Mouse (Mus musculus) embryonic facial prominence, embryonic 12.5 days (tissue): ENCODE data around the gene Creb3l2. TPM values are rescaled to one million over a fixed set of nuclear protein-coding genes. Genes with fewer than 3 reads are reported as not detected.

ENCODE experiments used
- ATAC-seq: fragments of 200-750 bp; cut with Nextera tagmentation; 2 replicates; pipeline ENCODE4 v1.8.0; 2017; ENCODE audit not compliant: insufficient number of reproducible peaks, insufficient read depth, low FRiP score, low TSS enrichment
- H3K27ac ChIP-seq: fragments of 300-500 bp; sonication (generic); 2 replicates; pipeline ENCODE4 v1.5.1; 2016; ENCODE audit warnings: mild to moderate bottlenecking
- H3K27me3 ChIP-seq: fragments of 300-500 bp; sonication (generic); 2 replicates; pipeline ENCODE4 v1.6.1; 2016; ENCODE audit warnings: mild to moderate bottlenecking, moderate library complexity
- H3K36me3 ChIP-seq: fragments of 300-500 bp; sonication (generic); 2 replicates; pipeline ENCODE4 v1.6.1; 2016; ENCODE audit warnings: mild to moderate bottlenecking
- H3K4me1 ChIP-seq: fragments of 300-500 bp; sonication (generic); 2 replicates; pipeline ENCODE4 v1.6.1; 2016
- H3K4me2 ChIP-seq: fragments of 300-500 bp; sonication (generic); replicated peaks from 2 replicates; pipeline ENCODE4 v1.6.1; 2016; ENCODE audit warnings: mild to moderate bottlenecking, moderate library complexity
- H3K4me3 ChIP-seq: fragments of 300-500 bp; sonication (generic); 2 replicates; pipeline ENCODE4 v1.5.1; 2016; ENCODE audit warnings: mild to moderate bottlenecking
- H3K9ac ChIP-seq: fragments of 300-500 bp; sonication (generic); 2 replicates; pipeline ENCODE4 v1.6.1; 2016; ENCODE audit warnings: mild to moderate bottlenecking, moderate library complexity
- H3K9me3 ChIP-seq: fragments of 300-500 bp; sonication (generic); 2 replicates; pipeline ENCODE4 v1.6.1; 2016; ENCODE audit warnings: mild to moderate bottlenecking, moderate library complexity
- WGBS: fragments of 180-500 bp; shearing (Covaris S2); methylation state at CpG from one replicate; pipeline ENCODE4 v1.1.7; 2016; 5-methylcytosine and 5-hydroxymethylcytosine counted together
- polyA plus RNA-seq: library from polyadenylated mRNA; unstranded; fragments of >200 nt; fragmentation: Nextera tagmentation; extraction: Ambion mirVana; gene quantifications from 2 replicates; pipeline ENCODE4 v1.2.1, GENCODE M21; 2016

Gene Creb3l2
- polyA plus RNA-seq, 1 experiment from 2014 or later: 25.6 TPM

DNA sequence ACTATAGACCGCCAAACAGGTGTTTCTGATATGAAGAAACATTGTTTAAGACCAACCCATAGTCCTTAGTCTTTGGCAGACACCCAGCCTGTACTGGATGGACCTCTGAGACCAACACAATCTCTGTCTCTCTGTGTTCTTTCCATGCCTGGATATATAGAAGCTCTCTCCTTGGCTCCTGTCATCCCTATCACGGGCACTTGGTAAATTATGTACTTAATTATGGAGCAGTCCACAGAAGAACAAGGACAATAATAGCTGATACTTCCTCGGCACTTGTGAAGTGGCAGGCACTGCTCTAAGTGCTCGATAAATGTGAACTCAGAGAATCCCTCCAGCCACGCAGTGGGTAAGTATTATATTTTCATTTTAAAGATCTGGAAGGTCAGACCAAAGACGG lies 72.2 kb downstream of the Creb3l2 start:
- no peak overlapping the region for H3K27ac ChIP-seq
- H3K9ac ChIP-seq: no peak overlapping the region
- peaks cover 12% of the 10 kb centered on the region; the same call in 1 of the 2 replicates for H3K36me3 ChIP-seq
- no peak overlapping the region for H3K4me3 ChIP-seq
- no peak for ATAC-seq
- H3K4me2 ChIP-seq: no peak overlapping the region
- WGBS: 81% methylated on average over 6 of the region's 6 CpGs
- no peaks in the 10 kb centered on the region for H3K27me3 ChIP-seq
- H3K9me3 ChIP-seq: no peaks in the 10 kb centered on the region
- H3K4me1 ChIP-seq: peaks cover 8% of the 10 kb centered on the region

DNA sequence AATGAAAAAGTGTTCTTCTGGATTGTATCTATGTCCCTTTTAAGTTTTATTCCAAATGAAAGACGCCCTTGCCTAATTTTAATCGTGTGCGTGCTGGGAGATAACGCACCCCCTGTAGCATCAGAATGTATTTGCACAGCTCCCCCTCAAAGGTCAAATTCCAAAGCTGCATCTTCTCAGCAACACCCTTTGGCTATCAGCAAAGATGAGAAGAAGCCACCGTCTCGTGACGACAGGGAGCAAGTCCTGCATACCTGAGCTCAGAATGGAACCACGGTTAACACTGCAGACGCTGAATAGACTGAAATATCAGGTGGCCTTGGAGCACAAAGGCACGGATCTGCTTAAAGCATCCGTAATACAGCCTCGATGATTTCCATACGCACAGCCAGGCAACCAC lies 73.7 kb downstream of the Creb3l2 start:
- Histone ChIP-seq H3K9me3 (no peaks in the 10 kb centered on the region), H3K4me3 (no peak overlapping the region), H3K4me2 (no peak overlapping the region), H3K27me3 (no peaks in the 10 kb centered on the region), H3K27ac (no peak overlapping the region), H3K36me3 (peaks cover 21% of the 10 kb centered on the region), H3K4me1 (peaks cover 8% of the 10 kb centered on the region), H3K9ac (no peak overlapping the region)
- WGBS: 78% methylated on average over 13 of the region's 13 CpGs
- ATAC-seq: no peak

DNA sequence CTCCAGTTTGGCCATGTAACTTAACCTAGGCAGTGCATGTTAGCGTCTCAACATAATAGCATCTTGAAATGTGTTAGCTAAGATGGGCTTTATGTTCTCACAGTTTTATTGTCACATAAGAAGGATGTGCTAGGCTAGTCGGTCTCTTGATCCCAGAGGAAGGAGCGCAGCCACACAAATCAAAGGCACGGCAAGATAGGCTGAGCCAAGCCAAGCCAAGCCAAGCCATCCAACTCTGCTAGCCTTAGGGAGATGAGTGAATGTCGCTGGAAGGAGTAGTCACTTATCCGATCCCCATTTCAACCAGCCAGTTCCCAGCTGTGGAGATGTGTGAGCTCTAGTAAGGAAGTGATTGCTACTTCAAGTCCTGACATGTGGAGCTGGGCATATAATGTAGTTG lies 75.0 kb downstream of the Creb3l2 start:
- H3K9me3 ChIP-seq: no peaks in the 10 kb centered on the region
- 92% methylated on average over 6 of the region's 6 CpGs for WGBS
- no peaks in the 10 kb centered on the region for H3K27me3 ChIP-seq
- no peak for ATAC-seq
- H3K36me3 ChIP-seq: peaks cover 27% of the 10 kb centered on the region
- no peak overlapping the region for H3K4me2 ChIP-seq
- no peak overlapping the region for H3K27ac ChIP-seq
- no peak overlapping the region for H3K9ac ChIP-seq
- peaks cover 9% of the 10 kb centered on the region for H3K4me1 ChIP-seq
- no peak overlapping the region for H3K4me3 ChIP-seq

DNA sequence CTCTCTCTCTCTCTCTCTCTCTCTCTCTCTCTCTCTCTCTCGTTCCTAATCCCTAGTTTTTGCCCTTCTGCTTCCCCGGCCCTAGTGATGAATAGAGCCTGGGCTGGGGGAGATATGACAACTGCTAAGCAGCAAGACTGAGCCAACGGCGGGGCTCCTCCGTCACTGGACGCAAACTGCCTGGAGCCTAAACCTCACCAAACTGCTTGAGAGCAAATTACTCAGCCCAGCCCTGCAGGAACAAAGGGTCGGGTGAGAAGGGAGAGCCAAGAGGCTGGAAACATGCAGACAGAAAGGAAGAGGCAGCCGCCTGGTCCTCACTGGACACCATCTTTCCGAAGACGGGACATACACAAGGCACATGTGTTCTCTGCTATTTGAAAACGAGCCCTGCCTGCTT lies 76.8 kb downstream of the Creb3l2 start:
- H3K36me3 ChIP-seq: peaks cover 28% of the 10 kb centered on the region
- no peak overlapping the region for H3K9ac ChIP-seq
- no peak overlapping the region for H3K4me3 ChIP-seq
- H3K9me3 ChIP-seq: no peaks in the 10 kb centered on the region
- ATAC-seq: no peak
- H3K27me3 ChIP-seq: no peaks in the 10 kb centered on the region
- H3K27ac ChIP-seq: peak overlapping the region; percentile 38; the same call in 1 of the 2 replicates
- H3K4me2 ChIP-seq: no peak overlapping the region
- H3K4me1 ChIP-seq: peaks cover 27% of the 10 kb centered on the region
- 42% methylated on average over 11 of the region's 11 CpGs for WGBS

DNA sequence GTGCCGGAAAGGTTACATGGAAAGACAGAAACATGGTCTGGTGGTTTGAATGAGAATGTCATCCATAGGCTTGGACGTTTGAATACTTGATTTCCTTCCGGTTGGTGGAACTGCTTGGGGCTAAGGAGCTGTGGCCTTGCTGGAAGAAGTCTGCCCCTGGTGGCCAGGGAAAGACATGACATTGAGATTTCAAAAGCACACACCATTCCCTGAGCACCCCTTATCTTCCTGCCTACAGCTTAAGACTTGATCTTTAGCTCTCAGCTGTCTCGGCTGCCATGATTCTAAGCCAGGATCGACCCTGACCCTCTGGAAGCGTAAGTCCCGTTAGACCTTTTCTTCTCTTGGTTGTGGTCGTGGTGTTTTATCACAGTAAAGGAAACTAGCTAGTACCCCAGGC lies 77.6 kb downstream of the Creb3l2 start:
- Histone ChIP-seq H3K9me3 (no peaks in the 10 kb centered on the region), H3K36me3 (peaks cover 28% of the 10 kb centered on the region), H3K27me3 (no peaks in the 10 kb centered on the region), H3K27ac (no peak overlapping the region), H3K4me2 (no peak overlapping the region), H3K4me3 (no peak overlapping the region), H3K4me1 (peaks cover 29% of the 10 kb centered on the region), H3K9ac (no peak overlapping the region)
- no peak for ATAC-seq
- WGBS: 97% methylated on average over 8 of the region's 8 CpGs

DNA sequence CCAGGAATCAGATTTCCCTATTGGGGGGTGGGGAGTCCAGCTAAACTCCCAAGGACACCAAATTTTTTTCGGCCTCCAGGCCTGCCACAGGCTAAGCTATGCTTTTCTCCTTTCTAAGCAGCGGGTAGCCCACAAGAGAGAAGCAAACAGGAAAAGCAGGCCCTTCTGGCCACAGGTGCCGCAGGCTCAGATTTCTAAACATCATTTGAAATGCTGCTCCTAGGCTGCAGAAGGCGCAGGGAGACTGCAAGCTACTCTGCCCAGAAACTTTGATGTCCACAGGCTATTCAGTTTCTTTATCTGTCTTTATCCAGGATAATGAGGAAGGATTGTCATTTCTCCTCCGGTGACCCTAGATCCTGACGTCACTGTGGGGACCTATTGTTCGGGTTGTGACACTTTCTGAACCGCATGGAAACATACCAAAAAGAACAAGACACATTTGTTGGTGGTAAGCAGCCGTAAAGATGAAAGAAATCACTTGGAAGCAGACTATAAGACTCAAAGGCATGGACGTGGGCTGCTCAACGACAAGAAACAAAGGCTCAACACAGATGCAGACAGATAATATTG lies 81.0 kb downstream of the Creb3l2 start:
- 20% methylated on average over 11 of the region's 11 CpGs for WGBS
- Histone ChIP-seq H3K9ac (no peak overlapping the region), H3K4me1 (peaks cover 27% of the 10 kb centered on the region), H3K4me3 (no peak overlapping the region), H3K27ac (peak overlapping the region; percentile 80), H3K36me3 (peaks cover 40% of the 10 kb centered on the region), H3K27me3 (no peaks in the 10 kb centered on the region), H3K4me2 (no peak overlapping the region), H3K9me3 (no peaks in the 10 kb centered on the region)
- ATAC-seq: peak; percentile 54; the same call in 1 of the 2 replicates

DNA sequence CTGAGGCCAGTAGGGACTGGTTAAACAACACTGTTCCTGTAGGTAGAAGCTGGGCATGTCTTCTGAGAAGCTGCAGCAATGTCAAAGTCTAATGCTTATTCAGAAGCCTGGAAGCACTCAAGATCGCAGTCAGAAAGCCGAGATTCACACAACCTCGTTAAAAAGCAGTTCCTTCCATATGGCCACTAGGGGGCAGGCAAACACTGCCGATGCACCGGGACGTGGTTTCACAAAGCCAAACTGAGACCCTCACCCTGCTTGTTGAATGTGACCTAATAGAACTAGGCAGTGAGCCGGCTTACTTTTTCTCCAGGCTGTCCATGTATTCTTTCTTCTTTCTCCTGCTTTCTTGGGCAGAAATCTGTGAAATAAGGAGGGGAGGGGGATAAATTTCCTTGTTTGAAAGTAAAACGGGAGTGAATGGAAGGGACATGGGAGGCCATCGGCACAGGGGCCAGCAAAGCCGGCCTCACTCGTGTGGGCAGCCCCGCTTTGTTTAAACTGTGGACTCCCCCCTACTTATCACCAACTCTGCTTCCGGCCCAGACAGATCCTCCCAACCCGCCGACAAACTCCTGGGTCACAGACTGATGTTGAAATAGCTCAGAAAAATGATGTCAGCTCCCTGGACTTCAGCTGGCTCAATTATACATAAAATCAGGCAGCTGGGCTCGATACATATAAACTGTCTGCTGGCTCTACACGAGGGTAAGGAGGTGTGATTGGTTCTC lies 87.3 kb downstream of the Creb3l2 start:
- Histone ChIP-seq H3K4me2 (no peak overlapping the region), H3K27me3 (no peaks in the 10 kb centered on the region), H3K4me3 (no peak overlapping the region), H3K9me3 (no peaks in the 10 kb centered on the region), H3K4me1 (peaks cover 7% of the 10 kb centered on the region), H3K36me3 (peaks cover 38% of the 10 kb centered on the region), H3K27ac (peak overlapping the region; percentile 71), H3K9ac (no peak overlapping the region)
- ATAC-seq: no peak
- 24% methylated on average over 17 of the region's 17 CpGs for WGBS

DNA sequence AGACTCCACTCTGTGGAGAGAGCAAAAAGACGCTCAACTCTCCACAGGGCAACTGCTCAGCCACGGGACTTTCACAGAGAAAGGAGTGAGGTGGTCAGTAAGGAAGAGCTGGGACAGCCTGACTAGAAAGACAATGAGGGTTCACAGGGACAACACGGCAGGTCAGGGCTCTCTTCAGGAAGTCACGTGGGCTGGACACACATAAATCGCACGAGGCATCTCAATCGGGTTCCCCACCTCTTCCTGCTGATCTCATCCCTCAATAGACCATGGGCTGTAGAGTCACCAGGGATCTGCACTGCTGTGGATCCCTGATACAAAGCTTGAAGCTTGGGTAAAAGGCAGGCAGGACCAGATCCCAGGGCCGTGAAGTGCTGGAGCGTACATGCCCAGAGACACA lies 88.3 kb downstream of the Creb3l2 start:
- Histone ChIP-seq H3K4me2 (no peak overlapping the region), H3K27me3 (no peaks in the 10 kb centered on the region), H3K9ac (no peak overlapping the region), H3K36me3 (peaks cover 34% of the 10 kb centered on the region), H3K9me3 (no peaks in the 10 kb centered on the region), H3K4me1 (peaks cover 7% of the 10 kb centered on the region), H3K27ac (no peak overlapping the region), H3K4me3 (no peak overlapping the region)
- 90% methylated on average over 9 of the region's 9 CpGs for WGBS
- no peak for ATAC-seq

DNA sequence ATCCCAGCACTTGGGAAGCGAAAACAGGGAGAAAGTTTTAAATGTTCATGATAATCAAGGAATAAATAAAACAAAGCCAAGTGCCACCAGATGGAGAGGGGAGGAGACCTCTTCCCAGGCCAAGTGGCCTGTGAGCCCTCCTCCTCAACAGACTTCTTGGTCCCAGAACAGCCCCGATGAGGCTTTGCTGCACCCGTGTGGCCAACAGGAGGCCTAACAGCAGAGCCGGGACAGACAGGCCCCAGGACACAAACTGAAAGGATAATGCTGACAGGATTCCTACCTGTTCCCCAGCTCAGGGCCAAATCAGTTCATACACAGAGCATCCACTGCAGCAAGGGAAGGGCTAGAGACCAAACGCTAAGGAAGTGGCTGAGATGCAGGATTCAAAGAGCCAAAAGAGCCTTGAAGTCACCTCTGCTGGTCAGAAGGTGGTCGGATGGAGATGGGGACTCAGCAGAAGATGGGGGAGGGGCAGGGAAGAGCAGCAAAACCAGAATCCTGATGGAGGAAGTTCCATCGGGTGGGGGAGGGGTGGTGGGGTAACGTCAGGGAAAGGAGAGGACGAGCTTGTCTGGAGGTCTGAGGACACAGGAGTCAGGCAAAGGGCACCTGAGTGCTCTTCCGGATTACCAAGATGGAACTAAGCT lies 90.1 kb downstream of the Creb3l2 start:
- H3K36me3 ChIP-seq: peaks cover 44% of the 10 kb centered on the region; the same call in 1 of the 2 replicates
- ATAC-seq: peak; percentile 37; the same call in 1 of the 2 replicates
- no peak overlapping the region for H3K9ac ChIP-seq
- H3K4me2 ChIP-seq: no peak overlapping the region
- 20% methylated on average over 10 of the region's 10 CpGs for WGBS
- no peak overlapping the region for H3K4me3 ChIP-seq
- H3K9me3 ChIP-seq: no peaks in the 10 kb centered on the region
- H3K4me1 ChIP-seq: peaks cover 7% of the 10 kb centered on the region; the same call in 1 of the 2 replicates
- no peaks in the 10 kb centered on the region for H3K27me3 ChIP-seq
- H3K27ac ChIP-seq: no peak overlapping the region

DNA sequence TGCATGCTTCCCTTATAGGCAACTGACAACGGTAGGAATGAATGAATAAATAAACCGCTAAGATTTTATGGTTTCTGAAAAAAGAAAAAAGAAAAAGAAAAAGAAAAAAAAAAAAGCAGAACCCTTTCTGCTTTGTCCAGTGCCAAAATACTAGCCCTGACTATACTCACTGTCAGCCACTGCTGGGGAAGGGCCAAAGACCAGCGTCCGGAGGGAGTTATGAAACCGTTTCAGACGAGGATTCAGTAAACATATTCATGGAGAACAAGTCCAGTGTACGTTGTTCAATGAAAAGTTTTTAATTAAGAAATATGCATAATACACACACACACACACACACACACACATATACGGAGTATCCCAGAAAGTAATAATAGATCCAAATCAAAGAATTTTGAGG lies 91.6 kb downstream of the Creb3l2 start:
- no peak for ATAC-seq
- no peak overlapping the region for H3K27ac ChIP-seq
- no peaks in the 10 kb centered on the region for H3K27me3 ChIP-seq
- no peak overlapping the region for H3K9ac ChIP-seq
- no peak overlapping the region for H3K4me3 ChIP-seq
- H3K4me1 ChIP-seq: 0 out of 2 replicates have a peak, but pooled peaks cover 7% of the 10 kb centered on the region
- 89% methylated on average over 8 of the region's 8 CpGs for WGBS
- H3K9me3 ChIP-seq: no peaks in the 10 kb centered on the region
- H3K36me3 ChIP-seq: peaks cover 47% of the 10 kb centered on the region; the same call in 1 of the 2 replicates
- H3K4me2 ChIP-seq: no peak overlapping the region

DNA sequence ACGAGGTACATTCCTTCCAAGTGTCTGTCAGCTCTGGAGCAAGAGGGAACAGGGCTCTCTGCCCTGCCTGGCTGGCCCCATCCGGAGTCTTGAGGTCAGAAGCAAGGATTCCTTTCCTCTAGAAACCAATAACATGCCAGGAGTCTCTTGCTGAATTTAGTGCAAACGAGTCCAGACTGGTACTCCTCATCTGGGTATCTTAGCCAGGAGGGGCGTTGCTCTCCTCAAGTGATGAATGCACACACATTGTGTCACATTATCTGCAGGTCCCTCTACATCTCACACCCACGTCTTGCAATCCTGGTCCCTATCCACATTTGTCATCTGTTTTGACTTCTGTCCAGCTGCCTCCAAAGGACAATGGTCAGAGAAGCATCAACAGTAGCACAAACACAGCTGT lies 94.3 kb downstream of the Creb3l2 start:
- no peak overlapping the region for H3K4me3 ChIP-seq
- no peak for ATAC-seq
- H3K9ac ChIP-seq: no peak overlapping the region
- H3K9me3 ChIP-seq: no peaks in the 10 kb centered on the region
- H3K36me3 ChIP-seq: peaks cover 40% of the 10 kb centered on the region; the same call in 1 of the 2 replicates
- WGBS: 79% methylated on average over 5 of the region's 5 CpGs
- H3K27me3 ChIP-seq: no peaks in the 10 kb centered on the region
- H3K4me1 ChIP-seq: no peaks in the 10 kb centered on the region
- no peak overlapping the region for H3K27ac ChIP-seq
- no peak overlapping the region for H3K4me2 ChIP-seq

DNA sequence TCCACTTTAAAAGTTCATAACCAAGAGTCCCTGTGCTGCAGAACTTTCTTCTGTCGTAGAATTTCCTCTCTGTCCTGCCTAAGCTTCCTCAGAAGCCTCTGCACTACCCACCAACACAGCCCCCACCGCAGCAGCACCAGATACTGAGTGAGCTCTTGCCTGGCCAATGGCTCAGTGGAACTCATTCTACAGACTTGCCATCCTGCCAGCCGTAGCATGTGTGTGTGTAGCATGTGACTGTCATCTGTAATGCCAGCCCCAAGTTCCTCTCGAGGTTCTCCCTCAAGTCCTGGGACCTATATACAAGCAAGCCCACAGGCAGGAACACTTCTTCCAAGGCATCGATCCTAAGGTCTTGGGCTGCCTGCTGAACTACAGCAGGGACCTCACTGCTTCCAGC lies 103.9 kb downstream of the Creb3l2 start:
- WGBS: 82% methylated on average over 5 of the region's 5 CpGs
- 0 out of 2 replicates have a peak overlapping the region, but pooled peaks have one; percentile 23 for H3K27ac ChIP-seq
- no peak for ATAC-seq

More for the DNA sequence above, 103.9 kb downstream of the Creb3l2 start:
- no peak overlapping the region for H3K9ac ChIP-seq
- H3K27me3 ChIP-seq: no peaks in the 10 kb centered on the region
- no peak overlapping the region for H3K4me2 ChIP-seq
- no peak overlapping the region for H3K4me3 ChIP-seq
- H3K9me3 ChIP-seq: no peaks in the 10 kb centered on the region
- peaks cover 38% of the 10 kb centered on the region for H3K36me3 ChIP-seq
- peaks cover 8% of the 10 kb centered on the region; the same call in 1 of the 2 replicates for H3K4me1 ChIP-seq
